Mouse (Mus musculus) hindbrain, embryonic 10.5 days (tissue): ENCODE results near the gene Fbxw4. TPM values are rescaled to one million over a fixed set of nuclear protein-coding genes. Genes with fewer than 3 reads are reported as not detected.

Experiments
- DNase-seq: peaks from one replicate; pipeline ENCODE4 v3.0.0-alpha.2; 2017; ENCODE audit warnings: low spot score
- H3K27ac ChIP-seq: fragments of 300-500 bp; sonication (generic); 2 replicates; pipeline ENCODE4 v1.5.1; 2016; ENCODE audit warnings: mild to moderate bottlenecking, moderate library complexity
- H3K27me3 ChIP-seq: fragments of 300-500 bp; sonication (generic); 2 replicates; pipeline ENCODE4 v1.6.1; 2016; ENCODE audit warnings: mild to moderate bottlenecking; ENCODE audit not compliant: poor library complexity, insufficient read depth, severe bottlenecking
- H3K36me3 ChIP-seq: fragments of 300-500 bp; sonication (generic); 2 replicates; pipeline ENCODE4 v1.6.1; 2016; ENCODE audit warnings: mild to moderate bottlenecking, moderate library complexity
- H3K4me1 ChIP-seq: fragments of 300-500 bp; sonication (generic); replicated peaks from 2 replicates; pipeline ENCODE4 v1.6.1; 2016; ENCODE audit warnings: mild to moderate bottlenecking
- H3K4me3 ChIP-seq: fragments of 300-500 bp; sonication (generic); 2 replicates; pipeline ENCODE4 v1.5.1; 2016; ENCODE audit warnings: mild to moderate bottlenecking, moderate library complexity
- H3K9me3 ChIP-seq: fragments of 300-500 bp; sonication (generic); 2 replicates; pipeline ENCODE4 v1.6.1; 2016; ENCODE audit warnings: mild to moderate bottlenecking, moderate library complexity
- WGBS: fragments of 180-500 bp; shearing (Covaris S2); methylation state at CpG from one replicate; pipeline ENCODE4 v1.1.7; 2016; 5-methylcytosine and 5-hydroxymethylcytosine counted together
- polyA plus RNA-seq: library from polyadenylated mRNA; unstranded; fragments of >200 nt; fragmentation: Nextera tagmentation; extraction: Ambion mirVana; gene quantifications from 2 replicates; pipeline ENCODE4 v1.2.1, GENCODE M21; 2016

Gene Fbxw4
- polyA plus RNA-seq, 1 experiment from 2014 or later, result 5.5 TPM

- H3K36me3 ChIP-seq, result no peaks in the 10 kb centered on the region
- 24% methylated on average over 8 of the region's 8 CpGs for WGBS
Measured at GRCm38 (mm10) chr19:45540657-45541408, 119.3 kb downstream of the Fbxw4 start.

GRCm38 (mm10) chr19:45537505-45537904 lies 122.6 kb downstream of the Fbxw4 start:
- peak; percentile 47 for DNase-seq
- H3K27me3 ChIP-seq, result peaks cover 67% of the 10 kb centered on the region
- 40% methylated on average over 1 of the region's 1 CpGs for WGBS

More at GRCm38 (mm10) chr19:45540657-45541408, 119.3 kb downstream of the Fbxw4 start:
- no peak for DNase-seq
- Histone ChIP-seq H3K27ac (peak overlapping the region; percentile 83), H3K27me3 (peaks cover 92% of the 10 kb centered on the region), H3K4me1 (peaks cover 39% of the 10 kb centered on the region), H3K4me3 (peak overlapping the region; percentile 58), H3K9me3 (no peaks in the 10 kb centered on the region)

GRCm38 (mm10) chr19:45535929-45536328 lies 124.2 kb downstream of the Fbxw4 start:
- 68% methylated on average over 6 of the region's 6 CpGs for WGBS
- peaks cover 53% of the 10 kb centered on the region for H3K27me3 ChIP-seq
- H3K4me1 ChIP-seq, result peaks cover 21% of the 10 kb centered on the region
- H3K9me3 ChIP-seq, result no peaks in the 10 kb centered on the region
- no peak overlapping the region for H3K4me3 ChIP-seq
- DNase-seq, result no peak
- H3K27ac ChIP-seq, result no peak overlapping the region
- H3K36me3 ChIP-seq, result peaks cover 2% of the 10 kb centered on the region; the same call in 1 of the 2 replicates

More at GRCm38 (mm10) chr19:45537505-45537904, 122.6 kb downstream of the Fbxw4 start:
- no peak overlapping the region for H3K27ac ChIP-seq
- no peaks in the 10 kb centered on the region for H3K36me3 ChIP-seq
- peaks cover 32% of the 10 kb centered on the region for H3K4me1 ChIP-seq
- no peak overlapping the region for H3K4me3 ChIP-seq
- H3K9me3 ChIP-seq, result no peaks in the 10 kb centered on the region

GRCm38 (mm10) chr19:45535214-45535735 lies 124.8 kb downstream of the Fbxw4 start:
- WGBS, result 81% methylated on average over 8 of the region's 8 CpGs
- no peak overlapping the region for H3K4me3 ChIP-seq
- peaks cover 49% of the 10 kb centered on the region for H3K27me3 ChIP-seq
- no peak overlapping the region for H3K27ac ChIP-seq
- no peaks in the 10 kb centered on the region for H3K9me3 ChIP-seq
- peaks cover 7% of the 10 kb centered on the region for H3K36me3 ChIP-seq
- no peak for DNase-seq
- H3K4me1 ChIP-seq, result peaks cover 15% of the 10 kb centered on the region

GRCm38 (mm10) chr19:45533617-45534016 lies 126.5 kb downstream of the Fbxw4 start:
- no peak overlapping the region for H3K27ac ChIP-seq
- no peak for DNase-seq
- peaks cover 15% of the 10 kb centered on the region for H3K4me1 ChIP-seq
- H3K36me3 ChIP-seq, result peaks cover 24% of the 10 kb centered on the region
- H3K27me3 ChIP-seq, result peaks cover 33% of the 10 kb centered on the region
- no peak overlapping the region for H3K4me3 ChIP-seq
- no peaks in the 10 kb centered on the region for H3K9me3 ChIP-seq
- 73% methylated on average over 7 of the region's 7 CpGs for WGBS

GRCm38 (mm10) chr19:45531554-45531953 lies 128.6 kb downstream of the Fbxw4 start:
- DNase-seq, result no peak
- H3K9me3 ChIP-seq, result no peaks in the 10 kb centered on the region
- peaks cover 44% of the 10 kb centered on the region for H3K36me3 ChIP-seq
- WGBS, result 68% methylated on average over 6 of the region's 6 CpGs
- H3K27ac ChIP-seq, result no peak overlapping the region
- peaks cover 19% of the 10 kb centered on the region for H3K27me3 ChIP-seq
- H3K4me1 ChIP-seq, result peaks cover 15% of the 10 kb centered on the region
- H3K4me3 ChIP-seq, result no peak overlapping the region

- no peak overlapping the region for H3K4me3 ChIP-seq
- 88% methylated on average over 15 of the region's 15 CpGs for WGBS
- DNase-seq, result no peak
- peaks cover 9% of the 10 kb centered on the region for H3K4me1 ChIP-seq
- H3K27me3 ChIP-seq, result peaks cover 8% of the 10 kb centered on the region
- no peak overlapping the region for H3K27ac ChIP-seq
- peaks cover 45% of the 10 kb centered on the region for H3K36me3 ChIP-seq
- H3K9me3 ChIP-seq, result no peaks in the 10 kb centered on the region
Measured at GRCm38 (mm10) chr19:45530200-45530995, 129.7 kb downstream of the Fbxw4 start.

GRCm38 (mm10) chr19:45529294-45529693 lies 130.8 kb downstream of the Fbxw4 start:
- H3K36me3 ChIP-seq, result peaks cover 53% of the 10 kb centered on the region
- peaks cover 2% of the 10 kb centered on the region for H3K4me1 ChIP-seq
- H3K9me3 ChIP-seq, result no peaks in the 10 kb centered on the region
- peaks cover 5% of the 10 kb centered on the region; the same call in 1 of the 2 replicates for H3K27me3 ChIP-seq
- H3K4me3 ChIP-seq, result no peak overlapping the region
- 87% methylated on average over 5 of the region's 5 CpGs for whole genome bisulfite sequencing
- no peak overlapping the region for H3K27ac ChIP-seq
- DNase-seq, result no peak

Other genes with a start within 250 kb of the Fbxw4 start
- gene Poll, start 99.8 kb downstream of the Fbxw4 start, polyA plus RNA-seq, result 21.5 and 21.6 TPM in 2 replicates
- 48.8 and 62.1 TPM in 2 replicates for gene Gm17018, start 99.7 kb downstream of the Fbxw4 start, polyA plus RNA-seq
- 3.4 and 10.0 TPM in 2 replicates for gene Fgf8, start 82.6 kb upstream of the Fbxw4 start, polyA plus RNA-seq
- gene Npm3, start 89.3 kb upstream of the Fbxw4 start, polyA plus RNA-seq, result 9.2 and 10.2 TPM in 2 replicates
- 60.0 and 60.8 TPM in 2 replicates for gene Mgea5, start 123.5 kb upstream of the Fbxw4 start, polyA plus RNA-seq
- 0.71 and 0.77 TPM in 2 replicates for gene Kcnip2, start 155.7 kb upstream of the Fbxw4 start, polyA plus RNA-seq